Mouse (Mus musculus) lung, embryonic 16.5 days (tissue): ENCODE data around the gene Tmem45a. TPM values are rescaled to one million over a fixed set of nuclear protein-coding genes. Genes with fewer than 3 reads are reported as not detected.
"Not testable (repeated sequence)": the region's sequence is repeated elsewhere in the genome, so short reads cannot be mapped to it uniquely, and the experiment has no call there.

ENCODE experiments used
- ATAC-seq: fragments of 200-750 bp; cut with Nextera tagmentation; 2 replicates; pipeline ENCODE4 v1.8.0; 2017; ENCODE audit warnings: low read depth, mild to moderate bottlenecking, moderate library complexity
- H3K27ac ChIP-seq: fragments of 300-500 bp; sonication (generic); 2 replicates; pipeline ENCODE4 v1.5.1; 2014; ENCODE audit warnings: mild to moderate bottlenecking, control low read depth, low read length
- H3K27me3 ChIP-seq: fragments of 300-500 bp; sonication (generic); 2 replicates; pipeline ENCODE4 v1.6.1; 2014; ENCODE audit warnings: low read depth, low read length, mixed read lengths; ENCODE audit not compliant: control insufficient read depth, insufficient read depth
- H3K36me3 ChIP-seq: fragments of 300-500 bp; sonication (generic); 2 replicates; pipeline ENCODE4 v1.6.1; 2014; ENCODE audit warnings: low read length; ENCODE audit not compliant: control insufficient read depth, insufficient read depth
- H3K4me1 ChIP-seq: fragments of 300-500 bp; sonication (generic); replicated peaks from 2 replicates; pipeline ENCODE4 v1.6.1; 2014; ENCODE audit warnings: low read length, mixed read lengths; ENCODE audit not compliant: control insufficient read depth, insufficient read depth
- H3K4me2 ChIP-seq: fragments of 300-500 bp; sonication (generic); 2 replicates; pipeline ENCODE4 v1.6.1; 2014; ENCODE audit warnings: low read depth, low read length, control low read depth
- H3K4me3 ChIP-seq: fragments of 300-500 bp; sonication (generic); 2 replicates; pipeline ENCODE4 v1.5.1; 2014; ENCODE audit warnings: mild to moderate bottlenecking, low read length, control low read depth
- H3K9ac ChIP-seq: fragments of 300-500 bp; sonication (generic); 2 replicates; pipeline ENCODE4 v1.6.1; 2014; ENCODE audit warnings: low read length, control low read depth
- H3K9me3 ChIP-seq: fragments of 300-500 bp; sonication (generic); 2 replicates; pipeline ENCODE4 v1.6.1; 2016; ENCODE audit warnings: low read length; ENCODE audit not compliant: control insufficient read depth
- WGBS: fragments of 180-500 bp; shearing (Covaris S2); extraction: QIAGEN DNeasy Blood & Tissue Kit; methylation state at CpG from one replicate; pipeline ENCODE4 v1.1.7; 2014; 5-methylcytosine and 5-hydroxymethylcytosine counted together
- polyA plus RNA-seq: library from polyadenylated mRNA; unstranded; fragments of >200 nt; fragmentation: Nextera tagmentation; extraction: Ambion mirVana; gene quantifications from 2 replicates; pipeline ENCODE4 v1.2.1, GENCODE M21; 2015

Tmem45a gene
- 42.5 and 46.9 TPM in 2 replicates for polyA plus RNA-seq

- Histone ChIP-seq H3K36me3 (no peaks in the 10 kb centered on the region), H3K27ac (peak within 1 kb of the TSS; percentile 83), H3K27me3 (no peaks in the 10 kb centered on the region), H3K9ac (peak within 1 kb of the TSS; percentile 66), H3K4me2 (peak within 1 kb of the TSS; percentile 58), H3K4me3 (peak within 1 kb of the TSS; percentile 53), H3K4me1 (no peaks in the 10 kb centered on the region), H3K9me3 (no peaks in the 10 kb centered on the region)
- ATAC-seq, result peak; percentile 99
- WGBS, result 3% methylated on average over 25 of the region's 25 CpGs
Measured at GRCm38 (mm10) chr16:56885824-56886615, at the start of gene Tmem45a. TSS of gene Tmem45a (minus strand) at chr16:56886166.

- ATAC-seq, result no peak
- H3K27me3 ChIP-seq, result no peaks in the 10 kb centered on the region
- WGBS, result 47% methylated on average over 3 of the region's 3 CpGs
- H3K9me3 ChIP-seq, result no peaks in the 10 kb centered on the region
- H3K4me3 ChIP-seq, result no peak within 1 kb of the TSS
- no peak within 1 kb of the TSS for H3K27ac ChIP-seq
- H3K36me3 ChIP-seq, result no peaks in the 10 kb centered on the region
- no peak within 1 kb of the TSS for H3K4me2 ChIP-seq
- no peaks in the 10 kb centered on the region for H3K4me1 ChIP-seq
- no peak within 1 kb of the TSS for H3K9ac ChIP-seq
Measured at GRCm38 (mm10) chr16:56928023-56928422, 42.1 kb upstream of the Tmem45a start, which contains the start of gene Lnp1. TSS of gene Lnp1 (minus strand) at chr16:56928061.

- Histone ChIP-seq H3K27ac (no peak overlapping the region), H3K27me3 (no peaks in the 10 kb centered on the region), H3K4me2 (no peak overlapping the region), H3K4me1 (no peaks in the 10 kb centered on the region), H3K9ac (no peak overlapping the region), H3K4me3 (no peak overlapping the region), H3K36me3 (no peaks in the 10 kb centered on the region), H3K9me3 (no peaks in the 10 kb centered on the region)
- peak; percentile 51; the same call in 1 of the 2 replicates for ATAC-seq
- 13% methylated on average over 8 of the region's 8 CpGs for WGBS
Measured at GRCm38 (mm10) chr16:56920102-56920657, 34.2 kb upstream of the Tmem45a start.

GRCm38 (mm10) chr16:56917230-56917629, 31.3 kb upstream of the Tmem45a start:
- ATAC-seq, result no peak
- Histone ChIP-seq H3K9me3 (no peaks in the 10 kb centered on the region), H3K4me3 (no peak overlapping the region), H3K27ac (no peak overlapping the region), H3K36me3 (no peaks in the 10 kb centered on the region), H3K9ac (no peak overlapping the region), H3K27me3 (no peaks in the 10 kb centered on the region), H3K4me2 (no peak overlapping the region), H3K4me1 (no peaks in the 10 kb centered on the region)
- 81% methylated on average over 7 of the region's 7 CpGs for WGBS

- no peak for ATAC-seq
- WGBS, result 32% methylated on average over 5 of the region's 5 CpGs
- Histone ChIP-seq H3K27ac (no peak overlapping the region), H3K4me2 (no peak overlapping the region), H3K9me3 (no peaks in the 10 kb centered on the region), H3K4me1 (no peaks in the 10 kb centered on the region), H3K27me3 (no peaks in the 10 kb centered on the region), H3K9ac (no peak overlapping the region), H3K36me3 (no peaks in the 10 kb centered on the region), H3K4me3 (no peak overlapping the region)
Measured at GRCm38 (mm10) chr16:56908986-56909385, 23.0 kb upstream of the Tmem45a start.

GRCm38 (mm10) chr16:56902206-56902605, 16.2 kb upstream of the Tmem45a start:
- H3K9ac ChIP-seq, H3K9me3 ChIP-seq, H3K27ac ChIP-seq, ATAC-seq, H3K4me3 ChIP-seq, H3K4me2 ChIP-seq, H3K36me3 ChIP-seq, H3K27me3 ChIP-seq, H3K4me1 ChIP-seq: not testable (repeated sequence)
- 52% methylated on average over 3 of the region's 3 CpGs for WGBS

GRCm38 (mm10) chr16:56891583-56891982, 5.6 kb upstream of the Tmem45a start:
- Histone ChIP-seq H3K4me2 (no peak overlapping the region), H3K4me1 (no peaks in the 10 kb centered on the region), H3K36me3 (no peaks in the 10 kb centered on the region), H3K9me3 (no peaks in the 10 kb centered on the region), H3K27me3 (no peaks in the 10 kb centered on the region), H3K27ac (no peak overlapping the region), H3K4me3 (no peak overlapping the region), H3K9ac (no peak overlapping the region)
- 80% methylated on average over 5 of the region's 5 CpGs for WGBS
- ATAC-seq, result no peak

- WGBS, result 24% methylated on average over 9 of the region's 9 CpGs
- Histone ChIP-seq H3K4me1 (no peaks in the 10 kb centered on the region), H3K9ac (no peak overlapping the region), H3K9me3 (no peaks in the 10 kb centered on the region), H3K27me3 (no peaks in the 10 kb centered on the region), H3K27ac (no peak overlapping the region), H3K4me3 (peak overlapping the region; percentile 53), H3K4me2 (peak overlapping the region; percentile 58), H3K36me3 (no peaks in the 10 kb centered on the region)
- no peak for ATAC-seq
Measured at GRCm38 (mm10) chr16:56886616-56887116, 700 bp upstream of the Tmem45a start.

- ATAC-seq, result no peak
- no peaks in the 10 kb centered on the region for H3K27me3 ChIP-seq
- H3K9ac ChIP-seq, result no peak overlapping the region
- H3K27ac ChIP-seq, result no peak overlapping the region
- H3K4me3 ChIP-seq, result peak overlapping the region; percentile 10; the same call in 1 of the 2 replicates
- no peaks in the 10 kb centered on the region for H3K4me1 ChIP-seq
- no peaks in the 10 kb centered on the region for H3K36me3 ChIP-seq
- no peaks in the 10 kb centered on the region for H3K9me3 ChIP-seq
- WGBS, result 69% methylated on average over 6 of the region's 6 CpGs
- H3K4me2 ChIP-seq, result peak overlapping the region; percentile 46
Measured at GRCm38 (mm10) chr16:56884811-56885210, 1.2 kb downstream of the Tmem45a start.
